Mouse (Mus musculus): ENCODE data around the gene Tfap4.

Tfap4 gene

GRCm38 (mm10) chr16:4520673-4521072, 39.0 kb downstream of the Tfap4 start:
- no peak for DNase-seq (ENCODE audit: low read depth, low spot score)

GRCm38 (mm10) chr16:4519825-4520224, 39.8 kb downstream of the Tfap4 start:
- no peak for DNase-seq (ENCODE audit: low read depth, low spot score)

GRCm38 (mm10) chr16:4519157-4519556, 40.5 kb downstream of the Tfap4 start:
- no peak for DNase-seq (ENCODE audit: low read depth, low spot score)

- DNase-seq (ENCODE audit: low read depth, low spot score): no peak
Measured at GRCm38 (mm10) chr16:4517906-4518305, 41.7 kb downstream of the Tfap4 start.

GRCm38 (mm10) chr16:4514383-4514782, 45.3 kb downstream of the Tfap4 start:
- DNase-seq (ENCODE audit: low read depth, low spot score): no peak

- no peak for DNase-seq (ENCODE audit: low read depth, low spot score)
Measured at GRCm38 (mm10) chr16:4512661-4513438, 46.8 kb downstream of the Tfap4 start.

GRCm38 (mm10) chr16:4511371-4511770, 48.3 kb downstream of the Tfap4 start:
- DNase-seq (ENCODE audit: low read depth, low spot score): no peak

GRCm38 (mm10) chr16:4506181-4506580, 53.5 kb downstream of the Tfap4 start:
- DNase-seq (ENCODE audit: low read depth, low spot score): no peak

- no peak for DNase-seq (ENCODE audit: low read depth, low spot score)
Measured at GRCm38 (mm10) chr16:4503495-4503894, 56.2 kb downstream of the Tfap4 start.

GRCm38 (mm10) chr16:4502568-4502967, 57.1 kb downstream of the Tfap4 start:
- DNase-seq (ENCODE audit: low read depth, low spot score): no peak

GRCm38 (mm10) chr16:4501703-4502102, 58.0 kb downstream of the Tfap4 start:
- no peak for DNase-seq (ENCODE audit: low read depth, low spot score)

- DNase-seq (ENCODE audit: low read depth, low spot score): no peak
Measured at GRCm38 (mm10) chr16:4500598-4501385, 58.9 kb downstream of the Tfap4 start.

GRCm38 (mm10) chr16:4497762-4498607, 61.7 kb downstream of the Tfap4 start:
- DNase-seq (ENCODE audit: low read depth, low spot score): no peak

GRCm38 (mm10) chr16:4496470-4496869, 63.2 kb downstream of the Tfap4 start:
- DNase-seq (ENCODE audit: low read depth, low spot score): no peak

GRCm38 (mm10) chr16:4495861-4496260, 63.8 kb downstream of the Tfap4 start:
- no peak for DNase-seq (ENCODE audit: low read depth, low spot score)
